Mouse (Mus musculus): ENCODE data around the gene Fut1.

GRCm38 (mm10) chr7:45567780-45568516, 49.1 kb upstream of the Fut1 start:
- TF ChIP-seq POLR2A (IDR thresholded peaks at IDR 0.05; ENCODE audit: extremely low read depth, insufficient read depth, low read length) (peak; percentile 18; the same call in 1 of the 2 replicates), CTCF (IDR thresholded peaks at IDR 0.05; ENCODE audit: low read depth, low read length) (no peak)

All from liver, adult 2 months (tissue).